Mouse (Mus musculus): Measurements from ENCODE around the gene Znrf3. TPM values are rescaled to one million over a fixed set of nuclear protein-coding genes. Genes with fewer than 3 reads are reported as not detected.

Gene Znrf3
- polyA plus RNA-seq, 1 experiment from 2014 or later: 10.7 TPM

GRCm38 (mm10) chr11:5259944-5260598 lies 184.6 kb downstream of the Znrf3 start:
- POLR2A ChIA-PET: interaction anchor here (0.6 to 1.1 kb wide), 7 partner anchors 8 to 25 kb away, joined by 3 to 8 read pairs (median 4); no protein-coding TSS in a partner anchor
- DNase-seq (ENCODE audit: low read depth, low spot score) (no peak), ATAC-seq (no peak)
- TF ChIP-seq CTCF (IDR thresholded peaks at IDR 0.05): no peak
- H3K27me3 ChIP-seq: no peaks in the 10 kb centered on the region
- in situ Hi-C loops (cut with MboI; ENCODE audit: low pct_unique_long_range_greater_than_20kb): no loop called here
- CTCF ChIA-PET: interaction anchor here (1.0 to 2.3 kb wide), 5 partner anchors 8 to 78 kb away, joined by 3 to 11 read pairs (median 4); no protein-coding TSS in a partner anchor

DNA sequence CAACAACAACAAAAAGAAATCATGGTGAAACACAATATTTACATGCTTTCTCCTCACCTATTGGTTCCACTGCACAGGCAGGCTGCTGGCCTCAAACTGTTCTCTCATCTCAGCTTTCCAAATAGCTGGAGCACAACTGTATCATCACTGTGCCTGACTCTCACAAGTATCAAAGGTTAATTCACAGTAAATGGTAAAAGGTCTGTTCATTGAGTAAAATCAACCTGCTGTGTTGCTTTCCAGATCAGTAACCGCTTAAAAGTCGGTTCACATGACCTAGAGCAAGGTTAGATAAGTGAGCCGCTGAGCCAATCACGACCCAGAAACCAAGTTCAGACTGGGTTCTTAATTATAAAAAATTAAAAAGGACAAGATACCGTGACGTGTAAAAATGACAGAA lies 186.6 kb downstream of the Znrf3 start:
- TF ChIP-seq CTCF (IDR thresholded peaks at IDR 0.05): no peak
- ATAC-seq: no peak
- CTCF ChIA-PET: interaction anchor here (1.3 to 2.4 kb wide), 3 partner anchors 9 to 76 kb away, joined by 3 to 11 read pairs (median 9); no protein-coding TSS in a partner anchor

DNA sequence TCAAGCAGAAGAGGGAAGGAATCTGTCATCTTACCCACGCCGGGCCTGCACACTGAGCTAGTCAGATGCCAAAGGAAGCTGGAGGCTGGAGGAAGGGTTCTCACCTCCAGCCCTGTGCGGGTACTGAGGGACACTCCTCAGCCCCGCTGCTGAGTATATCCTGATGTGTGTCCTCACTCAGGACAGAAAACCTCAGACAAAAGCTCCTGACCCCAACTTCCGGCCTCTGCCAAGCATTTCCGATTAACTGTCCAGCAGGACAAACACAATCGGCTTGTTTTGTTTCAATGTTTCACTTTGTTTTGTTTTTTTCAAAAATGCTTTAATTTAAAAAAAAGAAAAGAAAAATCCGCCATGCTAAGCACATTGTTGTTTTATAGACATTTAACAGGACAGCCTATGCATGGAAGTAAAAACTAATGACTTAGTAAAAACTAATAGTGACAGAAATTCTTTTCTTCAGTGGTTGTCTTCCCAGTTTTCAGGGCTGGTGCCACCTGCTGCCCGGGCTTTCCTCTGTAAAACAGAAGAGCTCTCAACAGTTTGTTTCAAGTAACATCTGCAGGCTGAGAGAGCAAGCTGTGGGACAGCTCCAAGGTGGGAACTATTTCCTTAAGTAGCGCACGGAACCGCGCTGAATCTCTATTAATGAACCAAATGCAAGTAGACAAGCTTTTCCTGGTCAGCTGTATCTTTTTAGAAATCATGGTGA lies 187.3 kb downstream of the Znrf3 start:
- in situ Hi-C loops (cut with MboI; ENCODE audit: low pct_unique_long_range_greater_than_20kb): no loop called here
- POLR2A ChIA-PET: interaction anchor here (0.6 to 1.0 kb wide), 2 partner anchors 14 to 59 kb away, joined by 5 to 6 read pairs; no protein-coding TSS in a partner anchor
- DNase-seq (ENCODE audit: low read depth, low spot score) (no peak), ATAC-seq (no peak)
- TF ChIP-seq CTCF (IDR thresholded peaks at IDR 0.05): no peak
- CTCF ChIA-PET: interaction anchor here (1.3 to 2.4 kb wide), 3 partner anchors 8 to 18 kb away, joined by 3 to 9 read pairs (median 4); no protein-coding TSS in a partner anchor
- no peaks in the 10 kb centered on the region for H3K27me3 ChIP-seq

More for the DNA sequence above, 186.6 kb downstream of the Znrf3 start:
- POLR2A ChIA-PET: no interaction called here
- no peaks in the 10 kb centered on the region for H3K27me3 ChIP-seq
- no peak for DNase-seq (ENCODE audit: low read depth, low spot score)
- in situ Hi-C loops (cut with MboI; ENCODE audit: low pct_unique_long_range_greater_than_20kb): no loop called here

- CTCF ChIA-PET: no interaction called here
- POLR2A ChIA-PET: no interaction called here
- H3K27me3 ChIP-seq: no peaks in the 10 kb centered on the region
- DNase-seq (ENCODE audit: low read depth, low spot score) (no peak), ATAC-seq (no peak)
- TF ChIP-seq CTCF (IDR thresholded peaks at IDR 0.05): no peak
- in situ Hi-C loops (cut with MboI; ENCODE audit: low pct_unique_long_range_greater_than_20kb): no loop called here
Measured at GRCm38 (mm10) chr11:5255509-5256014, 189.1 kb downstream of the Znrf3 start.

GRCm38 (mm10) chr11:5254016-5254415 lies 190.6 kb downstream of the Znrf3 start:
- no peaks in the 10 kb centered on the region for H3K27me3 ChIP-seq
- POLR2A ChIA-PET: no interaction called here
- TF ChIP-seq CTCF (IDR thresholded peaks at IDR 0.05): no peak
- CTCF ChIA-PET: no interaction called here
- in situ Hi-C loops (cut with MboI; ENCODE audit: low pct_unique_long_range_greater_than_20kb): no loop called here
- DNase-seq (ENCODE audit: low read depth, low spot score) (no peak), ATAC-seq (no peak)

DNA sequence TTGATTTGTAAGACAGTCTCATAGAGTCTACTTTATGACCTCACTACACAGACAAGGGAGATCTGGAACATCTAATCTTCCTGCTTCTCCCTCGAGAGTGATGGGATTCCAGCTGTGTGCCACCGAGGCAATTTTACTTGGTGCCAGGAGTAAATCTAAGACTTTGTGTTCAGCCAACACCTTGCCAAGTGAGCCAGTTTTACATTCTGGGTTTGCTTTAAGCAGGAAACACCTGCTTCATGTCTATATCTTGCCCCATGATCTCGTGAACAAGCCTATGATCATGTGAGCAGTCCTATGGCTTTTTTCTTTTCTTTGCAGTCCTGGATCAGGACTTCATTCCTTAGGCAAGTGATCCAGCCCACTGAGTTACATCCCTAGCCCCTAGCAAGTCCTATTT lies 191.1 kb downstream of the Znrf3 start:
- ATAC-seq (no peak), DNase-seq (ENCODE audit: low read depth, low spot score) (no peak)
- in situ Hi-C loops (cut with MboI; ENCODE audit: low pct_unique_long_range_greater_than_20kb): no loop called here
- no peaks in the 10 kb centered on the region for H3K27me3 ChIP-seq
- ChIA-PET POLR2A (no interaction called here), CTCF (interaction anchor here (2.5 kb wide), 1 partner anchor 139 kb away, joined by 7 read pairs; no protein-coding TSS in a partner anchor)
- TF ChIP-seq CTCF (IDR thresholded peaks at IDR 0.05): no peak

- ATAC-seq: no peak
- CTCF ChIA-PET: interaction anchor here (0.7 to 2.5 kb wide), 2 partner anchors 13 to 138 kb away, joined by 3 to 7 read pairs; no protein-coding TSS in a partner anchor
- POLR2A ChIA-PET: interaction anchor here (1.4 to 1.5 kb wide), 2 partner anchors 8 to 14 kb away, joined by 5 to 8 read pairs; no protein-coding TSS in a partner anchor
- no peak for TF ChIP-seq CTCF (IDR thresholded peaks at IDR 0.05)
- no peak for DNase-seq (ENCODE audit: low read depth, low spot score)
- in situ Hi-C loops (cut with MboI; ENCODE audit: low pct_unique_long_range_greater_than_20kb): no loop called here
- H3K27me3 ChIP-seq: no peaks in the 10 kb centered on the region
Measured at GRCm38 (mm10) chr11:5252727-5253126, 191.9 kb downstream of the Znrf3 start.

DNA sequence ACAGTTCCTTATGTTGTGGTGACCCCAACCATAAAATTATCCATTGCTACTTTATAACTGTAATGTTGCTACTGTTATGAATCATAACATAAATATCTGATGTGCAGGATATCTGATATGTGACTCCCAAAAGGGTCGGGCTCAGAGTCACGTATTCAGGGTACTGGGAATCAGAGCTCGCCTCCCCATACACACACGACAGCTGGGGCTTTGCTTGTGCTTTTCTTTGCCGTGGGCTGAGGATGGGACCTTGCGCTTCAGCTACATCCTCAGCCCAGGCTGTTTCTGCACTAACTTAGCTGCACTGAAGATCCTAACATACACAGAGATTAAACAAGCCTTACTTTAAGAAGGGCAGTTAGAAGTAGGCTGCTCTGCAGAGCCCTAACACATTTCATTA lies 193.5 kb downstream of the Znrf3 start:
- in situ Hi-C loops (cut with MboI; ENCODE audit: low pct_unique_long_range_greater_than_20kb): no loop called here
- POLR2A ChIA-PET: interaction anchor here (1.5 kb wide), 1 partner anchor 10 kb away, joined by 8 read pairs; no protein-coding TSS in a partner anchor
- CTCF ChIA-PET: interaction anchor here (1.0 to 2.5 kb wide), 2 partner anchors 9 to 136 kb away, joined by 3 to 7 read pairs; no protein-coding TSS in a partner anchor
- no peaks in the 10 kb centered on the region for H3K27me3 ChIP-seq
- ATAC-seq (no peak), DNase-seq (ENCODE audit: low read depth, low spot score) (no peak)
- TF ChIP-seq CTCF (IDR thresholded peaks at IDR 0.05): no peak

- TF ChIP-seq CTCF (IDR thresholded peaks at IDR 0.05): no peak
- ATAC-seq (no peak), DNase-seq (ENCODE audit: low read depth, low spot score) (no peak)
- H3K27me3 ChIP-seq: no peaks in the 10 kb centered on the region
- CTCF ChIA-PET: interaction anchor here (0.6 to 1.5 kb wide), 3 partner anchors 12 to 144 kb away, joined by 3 read pairs; no protein-coding TSS in a partner anchor
- in situ Hi-C loops (cut with MboI; ENCODE audit: low pct_unique_long_range_greater_than_20kb): no loop called here
- POLR2A ChIA-PET: interaction anchor here (0.8 kb wide), 1 partner anchor 9 kb away, joined by 3 read pairs; no protein-coding TSS in a partner anchor
Measured at GRCm38 (mm10) chr11:5248200-5248599, 196.4 kb downstream of the Znrf3 start.

DNA sequence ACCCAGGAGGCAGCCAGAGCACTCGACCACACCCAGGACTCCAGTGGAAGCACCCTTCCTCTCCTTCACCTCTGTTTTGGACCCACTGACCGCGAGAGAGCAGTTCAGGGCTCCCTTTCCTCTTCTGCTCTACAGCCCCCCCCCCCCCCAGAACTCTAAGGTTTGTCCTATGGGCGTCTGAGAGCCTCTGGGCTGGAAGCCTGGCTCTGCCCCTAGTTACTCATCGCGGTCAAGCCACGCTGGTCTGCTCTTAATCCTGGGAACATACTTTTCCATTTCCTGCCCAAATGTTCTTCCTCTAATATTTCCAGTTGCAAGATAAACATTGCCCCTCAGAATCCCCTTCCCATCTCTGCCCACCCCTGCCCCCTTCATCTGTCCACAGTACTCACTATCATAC lies 199.2 kb downstream of the Znrf3 start:
- ChIA-PET POLR2A (interaction anchor here (1.4 kb wide), 1 partner anchor 15 kb away, joined by 4 read pairs; no protein-coding TSS in a partner anchor), CTCF (interaction anchor here (1.9 kb wide), 1 partner anchor 12 kb away, joined by 9 read pairs; no protein-coding TSS in a partner anchor)
- H3K27me3 ChIP-seq: no peaks in the 10 kb centered on the region
- ATAC-seq (peak; percentile 52), DNase-seq (ENCODE audit: low read depth, low spot score) (no peak)
- in situ Hi-C loops (cut with MboI; ENCODE audit: low pct_unique_long_range_greater_than_20kb): no loop called here
- no peak for TF ChIP-seq CTCF (IDR thresholded peaks at IDR 0.05)

Measured in Patski (cell line).